14 mouse cellular contexts compared by ENCODE assay signal in genomic region chr7:93435034-93435433, GRCm38 (mm10).
A peak's percentile ranks its signal among the peaks of the same experiment; 100 is the strongest.
DNase-seq lines count a peak whose midpoint lies in the region; ATAC-seq and TF ChIP-seq lines count a peak whose summit lies in the region.
"Had no signal": no experiment of that assay in that cellular context is flagged by ENCODE, and none has a peak within 500 bp of the region (broad histone marks: within the 10 kb centered on the region; RNA-seq: fewer than 3 reads in every experiment).

No protein-coding gene starts in this region.

- H3K36me3 ChIP-seq in hindbrain, embryonic 13.5 days: no peaks in the 10 kb centered on the region
- no peaks in the 10 kb centered on the region for H3K36me3 ChIP-seq in hindbrain, postnatal 0 days (ENCODE audit: insufficient read depth, low read length)
- H3K36me3 ChIP-seq: embryonic facial prominence, embryonic 15.5 days; heart, embryonic 10.5 days had no signal

- no peak for DNase-seq in hindbrain, postnatal 0 days (ENCODE audit: low spot score)
- peak; percentile 12 for DNase-seq in 3T3-L1 (ENCODE audit: low read depth, low spot score)
- DNase-seq in brain, adult 2 months (ENCODE audit: low read depth, low spot score): peak; percentile 65
- peak; percentile 45 for DNase-seq in layer of hippocampus, adult 9-11 months
- no peak for DNase-seq in cerebellum, postnatal 4 days (ENCODE audit: low spot score in 2 of 2)
- no peak for DNase-seq in adrenal gland, postnatal 4 days (ENCODE audit: low spot score in 2 of 2)
- DNase-seq: cerebellum, adult 18-20 months; kidney, postnatal 10 days; liver had no signal

- ATAC-seq in hindbrain, embryonic 13.5 days (ENCODE audit: low FRiP score): peak; percentile 54
- no peak for ATAC-seq in hindbrain, postnatal 0 days
- ATAC-seq: activated CD4-positive, CD25-positive, alpha-beta regulatory T cell, adult 4 months; intestine, embryonic 16.5 days had no signal

- no peak overlapping the region for H3K9ac ChIP-seq in hindbrain, embryonic 13.5 days
- H3K9ac ChIP-seq in hindbrain, postnatal 0 days (replicated peaks; ENCODE audit: low read length): no peak overlapping the region
- H3K9ac ChIP-seq: embryonic facial prominence, embryonic 15.5 days had no signal

- no peak overlapping the region for H3K4me2 ChIP-seq in hindbrain, embryonic 13.5 days
- H3K4me2 ChIP-seq in hindbrain, postnatal 0 days (ENCODE audit: low read depth, low read length): no peak overlapping the region
- H3K4me2 ChIP-seq: embryonic facial prominence, embryonic 15.5 days had no signal

- H3K4me3 ChIP-seq in hindbrain, embryonic 13.5 days: no peak overlapping the region
- no peak overlapping the region for H3K4me3 ChIP-seq in hindbrain, postnatal 0 days (ENCODE audit: low read length)
- H3K4me3 ChIP-seq: embryonic facial prominence, embryonic 15.5 days; heart, embryonic 10.5 days had no signal

- H3K27me3 ChIP-seq in hindbrain, embryonic 13.5 days: no peaks in the 10 kb centered on the region
- H3K27me3 ChIP-seq in hindbrain, postnatal 0 days (ENCODE audit: insufficient read depth, low read length): no peaks in the 10 kb centered on the region
- H3K27me3 ChIP-seq: embryonic facial prominence, embryonic 15.5 days had no signal

- TF ChIP-seq CTCF in hindbrain, postnatal 0 days (IDR thresholded peaks at IDR 0.05; ENCODE audit: low read depth): no peak

- peak overlapping the region; percentile 52; the same call in 1 of the 2 replicates for H3K27ac ChIP-seq in hindbrain, embryonic 13.5 days
- no peak overlapping the region for H3K27ac ChIP-seq in hindbrain, postnatal 0 days
- H3K27ac ChIP-seq: embryonic facial prominence, embryonic 15.5 days; heart, embryonic 10.5 days had no signal

- no peaks in the 10 kb centered on the region for H3K9me3 ChIP-seq in hindbrain, embryonic 13.5 days
- no peaks in the 10 kb centered on the region for H3K9me3 ChIP-seq in hindbrain, postnatal 0 days (ENCODE audit: low read length)
- H3K9me3 ChIP-seq: embryonic facial prominence, embryonic 15.5 days; heart, embryonic 10.5 days had no signal

- H3K4me1 ChIP-seq in hindbrain, embryonic 13.5 days (replicated peaks): no peaks in the 10 kb centered on the region
- no peaks in the 10 kb centered on the region for H3K4me1 ChIP-seq in hindbrain, postnatal 0 days (ENCODE audit: insufficient read depth, low read length)
- H3K4me1 ChIP-seq: embryonic facial prominence, embryonic 15.5 days; heart, embryonic 10.5 days had no signal

Comparison
In these comparisons a context has a peak if more than half of its experiments do, and no peak if none do; other contexts are left out.
1. DNase-seq: peak in 3T3-L1 (single experiment), brain, adult 2 months (single experiment) and layer of hippocampus, adult 9-11 months (single experiment); none in hindbrain, postnatal 0 days (single experiment), cerebellum, postnatal 4 days (0 of 2) and adrenal gland, postnatal 4 days (0 of 2).